Mouse (Mus musculus) heart, adult 18-20 months (tissue): ENCODE results near the gene Mrpl45. TPM values are rescaled to one million over a fixed set of nuclear protein-coding genes. Genes with fewer than 3 reads are reported as not detected.
"Not testable (repeated sequence)": the region's sequence is repeated elsewhere in the genome, so short reads cannot be mapped to it uniquely, and the experiment has no call there.

Experiments used
- DNase-seq, 2 experiments: peaks; one replicate each; pipeline ENCODE4 v3.0.0; 2021 to 2022; ENCODE audit warnings: mixed read lengths in 1 of 2
- total RNA-seq, 2 experiments: library from RNA; stranded (reverse); gene quantifications; 2 replicates each; pipeline ENCODE4 v1.2.3; 2021

The Mrpl45 gene
- total RNA-seq, 2 experiments from 2014 or later: 59.6 to 70.9 TPM

DNA sequence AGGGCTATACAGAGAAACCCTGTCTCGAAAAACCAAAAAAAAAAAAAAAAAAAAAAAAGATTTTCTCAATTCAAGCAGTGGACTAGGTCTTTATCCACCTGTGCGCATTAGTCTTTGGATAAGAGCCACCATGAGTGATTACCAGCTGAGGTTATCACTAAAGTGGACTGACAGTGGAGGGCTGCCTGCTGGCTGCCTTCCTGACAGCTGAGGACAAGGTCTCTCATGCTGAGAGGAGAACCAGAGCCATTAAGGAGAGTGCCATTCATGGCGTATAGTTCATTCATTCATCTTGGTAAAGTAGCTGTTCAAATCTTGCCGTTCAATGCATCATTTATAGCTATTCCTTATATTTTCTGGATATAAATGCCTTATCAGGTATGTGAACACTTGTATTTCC, 19.0 kb upstream of the Mrpl45 start:
- DNase-seq: peak in 1 of 2 experiments; percentile 59

GRCm38 (mm10) chr11:97299939-97300338, 15.6 kb upstream of the Mrpl45 start:
- DNase-seq: no peak

GRCm38 (mm10) chr11:97301406-97301805, 14.1 kb upstream of the Mrpl45 start:
- DNase-seq: no peak

DNA sequence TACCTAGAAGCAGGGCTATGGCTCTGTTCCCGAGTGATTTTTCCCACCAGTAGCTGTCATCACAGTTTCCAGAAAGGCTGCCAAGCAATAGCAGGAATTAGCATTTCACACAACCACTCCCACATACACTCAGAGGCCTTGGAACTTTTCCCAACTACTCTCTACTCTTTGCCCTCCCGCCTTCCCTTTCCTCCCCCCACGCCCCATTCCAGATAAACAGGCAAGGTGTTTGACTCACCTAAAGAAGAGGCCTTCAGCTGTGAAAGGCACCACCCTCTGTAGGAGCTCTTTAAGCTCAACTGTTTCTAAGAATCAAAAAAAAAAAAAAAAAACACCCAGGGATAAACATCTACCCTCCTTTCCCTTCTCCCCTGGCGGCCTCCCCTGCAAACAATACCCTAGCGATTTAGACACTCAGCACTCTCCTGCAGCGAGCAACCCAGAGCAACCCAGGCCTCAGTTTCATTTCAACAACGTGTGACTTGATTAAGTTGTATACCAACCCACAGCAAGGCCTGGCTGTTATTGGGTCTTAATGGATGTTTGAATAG, 13.2 kb upstream of the Mrpl45 start:
- DNase-seq: peak; percentile 87 to 91

DNA sequence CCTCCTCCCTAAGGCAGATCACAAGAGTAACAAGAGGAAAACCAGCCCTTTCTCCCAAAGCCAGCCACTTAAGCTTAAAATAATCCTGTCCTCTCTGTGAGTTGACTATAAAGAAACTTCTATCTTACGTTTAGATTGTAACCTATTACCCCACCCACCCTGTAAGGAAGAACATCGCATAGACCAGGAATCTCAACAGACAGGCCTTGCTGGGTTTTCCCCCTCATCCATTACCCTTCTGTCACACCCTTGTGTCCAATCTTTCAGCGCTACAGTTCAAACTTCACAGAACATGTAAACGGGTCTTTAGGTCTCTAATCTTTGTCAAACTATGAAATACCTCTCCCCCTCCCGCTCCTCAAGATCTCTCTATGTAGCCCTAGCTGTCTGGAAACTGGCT, 10.9 kb upstream of the Mrpl45 start:
- no peak for DNase-seq

DNA sequence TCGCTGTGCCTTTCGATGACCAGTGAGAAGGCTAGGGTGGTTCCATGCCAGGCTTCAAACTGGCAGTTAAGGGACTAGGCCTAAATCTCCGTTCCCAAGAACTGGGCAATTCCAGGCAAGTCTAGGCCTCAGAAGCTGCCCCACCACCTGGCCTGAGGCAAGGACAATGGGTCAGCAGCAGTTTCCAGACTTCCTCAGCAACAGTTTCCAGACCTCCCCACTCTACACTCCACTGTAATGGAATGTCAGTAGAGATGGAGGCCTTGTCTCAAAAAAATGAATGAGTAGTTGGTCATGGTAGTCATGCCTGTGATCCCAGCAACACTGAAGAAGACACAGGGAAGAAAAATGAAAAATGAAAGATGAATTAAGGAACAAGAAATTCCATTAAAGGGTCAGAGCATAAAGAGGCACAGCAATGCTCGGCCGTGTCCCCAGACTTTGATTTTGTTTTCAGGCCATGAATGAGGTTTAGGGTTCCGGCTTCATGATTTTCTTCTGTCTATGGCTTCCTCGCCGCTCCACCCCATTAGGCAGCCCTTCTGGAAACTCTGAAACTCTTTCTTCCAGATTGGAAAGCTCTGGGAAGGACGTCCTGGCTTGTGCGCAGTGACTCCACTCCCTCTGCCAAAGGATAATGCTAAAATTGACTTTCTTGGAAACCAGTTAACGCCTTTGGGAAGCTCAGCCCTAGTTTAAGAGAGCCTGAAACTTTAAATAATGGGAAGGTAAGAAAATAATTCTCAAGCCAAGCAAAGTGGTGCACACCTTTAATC, 8.0 kb upstream of the Mrpl45 start:
- peak; percentile 52 to 61 for DNase-seq

DNA sequence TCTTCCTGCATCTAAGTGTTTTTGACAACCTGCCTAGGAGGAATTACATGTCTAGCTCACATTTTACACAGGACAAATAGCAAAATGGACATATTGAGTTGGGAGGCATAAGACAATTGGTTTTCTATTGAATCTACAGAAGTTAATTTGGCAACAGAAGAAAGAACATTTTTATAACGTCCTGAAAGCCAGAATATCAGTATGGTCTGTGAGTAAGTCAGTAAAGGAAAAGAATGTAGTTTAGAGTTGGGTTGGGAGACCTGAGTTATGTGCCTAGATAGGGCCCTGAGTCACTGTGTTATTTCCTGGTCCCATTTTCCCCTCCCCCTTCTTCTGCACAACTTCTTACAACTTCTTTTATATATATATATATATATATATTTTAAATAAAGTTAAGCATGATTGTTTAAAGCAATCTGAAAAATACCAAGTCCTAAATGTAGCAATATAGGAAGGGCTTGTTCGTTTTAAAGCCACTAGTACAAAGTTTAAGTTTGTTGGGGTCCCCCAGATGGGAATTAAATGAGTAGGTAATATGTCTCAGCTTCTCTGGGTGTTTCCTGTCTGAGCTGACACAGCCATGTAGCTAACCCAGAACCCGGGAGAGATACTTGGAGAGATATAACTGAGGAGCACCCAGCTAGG, 6.6 kb upstream of the Mrpl45 start:
- no peak for DNase-seq

GRCm38 (mm10) chr11:97309451-97309836, 6.1 kb upstream of the Mrpl45 start:
- DNase-seq: peak; percentile 90 to 93

GRCm38 (mm10) chr11:97309911-97310571, 5.5 kb upstream of the Mrpl45 start:
- peak; percentile 86 to 89 for DNase-seq

- peak; percentile 65 to 78 for DNase-seq
These were observed 4.5 kb upstream of the Mrpl45 start for GRCm38 (mm10) chr11:97310895-97311631.

GRCm38 (mm10) chr11:97312871-97313270, 2.6 kb upstream of the Mrpl45 start:
- not testable (repeated sequence) for DNase-seq

- DNase-seq: no peak
These were observed 1.4 kb upstream of the Mrpl45 start for GRCm38 (mm10) chr11:97314110-97314509.

GRCm38 (mm10) chr11:97314751-97315503, 589 bp upstream of the Mrpl45 start:
- DNase-seq: no peak

- no peak for DNase-seq
These were observed 5.7 kb downstream of the Mrpl45 start for GRCm38 (mm10) chr11:97321197-97321596.

DNA sequence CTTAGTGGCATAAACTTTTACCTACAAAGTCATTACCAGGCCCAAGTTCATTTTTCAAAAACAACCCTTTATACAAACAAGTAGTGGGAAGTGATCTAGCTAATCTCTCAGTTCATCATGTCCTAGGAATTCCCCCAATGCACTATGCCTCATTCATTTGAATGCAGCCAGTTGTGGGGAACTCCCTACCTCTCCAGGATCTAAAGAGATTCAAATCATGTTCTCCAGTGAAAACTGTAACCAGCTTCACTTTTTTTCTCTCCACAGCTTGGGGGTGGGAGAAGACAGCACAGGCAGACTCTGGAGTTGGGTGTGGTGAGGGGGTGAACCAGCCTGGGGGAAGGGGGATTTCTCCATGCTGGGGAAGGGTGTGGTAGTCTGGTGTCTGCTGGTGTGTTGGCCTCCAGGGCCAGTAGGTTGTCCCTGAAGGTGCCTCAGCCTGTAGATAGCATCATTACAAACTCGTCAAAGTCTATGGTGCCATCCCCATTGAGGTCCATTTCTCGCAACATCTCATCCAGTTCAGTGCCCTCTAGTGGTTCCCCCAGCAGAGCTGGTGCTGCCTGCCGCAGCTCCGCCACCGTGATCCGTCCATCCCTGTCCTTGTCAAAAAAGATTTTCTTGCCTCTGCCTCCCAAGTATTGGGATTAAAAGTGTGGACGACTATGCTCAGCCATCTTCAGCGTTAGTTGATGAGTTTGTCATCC, 6.5 kb downstream of the Mrpl45 start:
- not testable (repeated sequence) for DNase-seq

DNA sequence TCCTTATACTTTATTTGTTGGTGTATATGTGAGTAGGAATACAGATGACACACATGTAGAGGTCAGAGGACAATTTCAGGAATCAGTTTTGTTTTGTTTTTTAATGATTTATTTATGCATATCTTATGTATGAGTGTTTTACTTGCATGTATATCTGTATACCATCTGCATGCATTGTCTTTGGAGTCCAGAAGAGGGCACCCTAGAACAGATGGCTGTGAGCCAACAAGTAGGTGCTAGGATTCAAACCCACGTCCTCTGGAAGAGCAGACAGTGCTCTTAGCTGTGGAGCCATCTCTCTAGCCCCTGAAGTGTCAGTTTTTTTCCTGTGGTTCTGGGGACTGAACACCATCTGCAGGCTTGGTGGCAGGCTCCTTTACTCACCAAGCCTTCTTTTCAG, 9.7 kb downstream of the Mrpl45 start:
- DNase-seq: no peak

GRCm38 (mm10) chr11:97328148-97328547, 12.6 kb downstream of the Mrpl45 start:
- DNase-seq: peak; percentile 49 to 85

DNA sequence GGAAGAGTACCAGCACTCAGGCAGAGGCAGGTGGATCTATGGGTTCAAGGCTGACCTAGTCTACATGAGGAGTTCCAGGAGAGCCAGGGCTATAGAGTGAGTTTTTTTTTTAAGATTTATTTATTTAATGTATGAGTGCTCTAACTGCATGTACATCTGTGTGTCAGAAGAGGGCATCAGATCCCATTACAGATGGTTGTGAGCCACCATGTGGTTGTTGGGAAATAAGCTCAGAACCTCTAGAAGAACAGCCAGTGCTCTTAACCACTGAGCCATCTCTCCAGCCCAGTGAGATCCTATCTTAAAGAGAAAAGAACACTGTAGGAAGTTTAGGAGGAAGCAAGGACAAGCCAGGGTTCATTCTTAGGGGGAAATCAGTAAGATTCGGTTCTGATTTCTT, 14.8 kb downstream of the Mrpl45 start:
- DNase-seq: no peak

GRCm38 (mm10) chr11:97331231-97332190, 16.0 kb downstream of the Mrpl45 start:
- DNase-seq: peak; percentile 38 to 43

DNA sequence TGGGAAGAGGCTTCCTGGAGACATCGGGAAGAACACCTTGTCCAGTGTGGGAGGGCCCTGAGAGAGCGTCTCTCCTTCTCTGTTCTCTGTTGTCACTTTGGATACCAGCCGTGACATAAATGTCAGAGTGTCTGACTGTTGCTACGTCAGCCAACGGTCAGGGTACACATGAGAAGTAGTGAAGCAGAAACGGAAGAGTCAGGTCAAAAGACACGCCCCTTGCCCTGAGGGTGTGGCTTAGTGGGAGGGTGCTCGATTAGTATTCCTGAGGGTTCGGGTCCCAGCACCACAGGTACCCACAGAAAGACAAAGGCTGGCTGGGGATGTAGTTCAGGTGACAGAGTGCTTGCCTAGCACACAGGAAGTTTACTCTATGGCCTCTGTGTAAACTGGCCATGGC, 17.5 kb downstream of the Mrpl45 start:
- no peak for DNase-seq
